Mouse (Mus musculus): ENCODE results near the gene Ranbp17.

GRCm38 (mm10) chr11:33175768-33176167 is 337.8 kb downstream of the Ranbp17 start:
- TF ChIP-seq CTCF (conservative IDR thresholded peaks at IDR 0.05; ENCODE audit: low read length) (no peak), POU5F1 (IDR thresholded peaks at IDR 0.05; ENCODE audit: borderline replicate concordance, low read length) (no peak)

All from E14TG2a.4 (cell line).